Mouse (Mus musculus): Measurements from ENCODE around the gene Ccdc9b. TPM values are rescaled to one million over a fixed set of nuclear protein-coding genes. Genes with fewer than 3 reads are reported as not detected.
A peak's percentile ranks its signal among the peaks of the same experiment; 100 is the strongest.

Ccdc9b gene
- polyA plus RNA-seq, 1 experiment from 2014 or later: 1.4 TPM

GRCm38 (mm10) chr2:118723693-118724486, 38.6 kb downstream of the Ccdc9b start:
- Histone ChIP-seq H3K4me2 (no peak overlapping the region), H3K27me3 (peaks cover 29% of the 10 kb centered on the region), H3K36me3 (no peaks in the 10 kb centered on the region), H3K27ac (replicated peaks) (no peak overlapping the region), H3K4me3 (no peak overlapping the region), H3K9ac (no peak overlapping the region), H3K4me1 (replicated peaks) (peaks cover 8% of the 10 kb centered on the region; the same call in 1 of the 2 replicates), H3K9me3 (no peaks in the 10 kb centered on the region)
- ATAC-seq (ENCODE audit: low read depth): no peak
- 81% methylated on average over 15 of the region's 15 CpGs for WGBS

DNA sequence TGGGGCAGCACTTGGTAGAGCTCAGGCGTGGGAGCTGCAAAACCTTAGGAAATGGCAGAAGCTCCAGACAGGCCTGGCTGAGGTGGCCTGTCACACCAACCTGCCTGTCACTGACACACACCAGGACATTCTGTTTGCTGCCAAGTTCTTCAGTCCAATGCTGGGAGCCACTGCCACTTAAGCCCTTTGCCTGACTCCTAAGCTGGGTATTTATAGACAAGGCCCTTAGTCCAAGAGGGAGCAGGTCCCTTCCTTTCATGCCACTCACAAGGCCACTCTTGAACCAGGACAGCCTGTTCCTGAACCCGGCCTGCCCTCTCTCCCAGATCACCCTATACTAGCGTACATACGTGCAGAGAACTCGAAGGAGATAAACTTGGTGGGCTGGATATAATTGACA, 45.8 kb downstream of the Ccdc9b start:
- H3K4me1 ChIP-seq (replicated peaks): peaks cover 8% of the 10 kb centered on the region
- no peaks in the 10 kb centered on the region for H3K9me3 ChIP-seq
- no peak for ATAC-seq (ENCODE audit: low read depth)
- H3K27ac ChIP-seq (replicated peaks): no peak overlapping the region
- H3K27me3 ChIP-seq: peaks cover 34% of the 10 kb centered on the region
- 86% methylated on average over 5 of the region's 5 CpGs for WGBS
- no peaks in the 10 kb centered on the region for H3K36me3 ChIP-seq
- H3K4me3 ChIP-seq: no peak overlapping the region
- no peak overlapping the region for H3K4me2 ChIP-seq
- no peak overlapping the region for H3K9ac ChIP-seq

- Histone ChIP-seq H3K4me2 (no peak overlapping the region), H3K9me3 (no peaks in the 10 kb centered on the region), H3K4me3 (no peak overlapping the region), H3K27ac (replicated peaks) (no peak overlapping the region), H3K9ac (no peak overlapping the region), H3K4me1 (replicated peaks) (peaks cover 22% of the 10 kb centered on the region), H3K36me3 (no peaks in the 10 kb centered on the region), H3K27me3 (peaks cover 59% of the 10 kb centered on the region)
- 24% methylated on average over 4 of the region's 4 CpGs for WGBS
- peak; percentile 34; the same call in 1 of the 2 replicates for ATAC-seq (ENCODE audit: low read depth)
Measured at GRCm38 (mm10) chr2:118714230-118714629, 48.2 kb downstream of the Ccdc9b start.

DNA sequence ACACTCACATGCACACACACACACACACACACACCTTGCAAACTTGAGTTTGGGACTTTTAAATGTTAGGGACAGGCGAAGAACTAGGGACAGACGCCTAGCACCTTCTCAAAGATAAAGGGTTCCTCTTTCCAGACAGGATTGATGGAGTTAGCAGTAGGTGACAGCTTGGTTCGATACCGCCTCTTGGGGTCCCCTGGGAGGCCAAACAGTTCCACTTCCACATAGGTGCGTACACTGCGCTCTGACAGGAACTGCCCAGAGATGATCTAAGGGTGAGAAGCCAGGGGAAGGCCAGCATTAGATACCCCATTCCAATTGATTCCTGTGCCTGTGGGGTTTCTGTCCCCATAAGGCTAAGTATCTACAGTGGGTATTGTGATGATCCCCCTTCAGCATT, 48.8 kb downstream of the Ccdc9b start:
- Histone ChIP-seq H3K36me3 (no peaks in the 10 kb centered on the region), H3K4me3 (no peak overlapping the region), H3K27ac (replicated peaks) (no peak overlapping the region), H3K9ac (no peak overlapping the region), H3K27me3 (peaks cover 60% of the 10 kb centered on the region), H3K4me2 (no peak overlapping the region), H3K9me3 (no peaks in the 10 kb centered on the region), H3K4me1 (replicated peaks) (peaks cover 22% of the 10 kb centered on the region)
- WGBS: 85% methylated on average over 6 of the region's 6 CpGs
- no peak for ATAC-seq (ENCODE audit: low read depth)

DNA sequence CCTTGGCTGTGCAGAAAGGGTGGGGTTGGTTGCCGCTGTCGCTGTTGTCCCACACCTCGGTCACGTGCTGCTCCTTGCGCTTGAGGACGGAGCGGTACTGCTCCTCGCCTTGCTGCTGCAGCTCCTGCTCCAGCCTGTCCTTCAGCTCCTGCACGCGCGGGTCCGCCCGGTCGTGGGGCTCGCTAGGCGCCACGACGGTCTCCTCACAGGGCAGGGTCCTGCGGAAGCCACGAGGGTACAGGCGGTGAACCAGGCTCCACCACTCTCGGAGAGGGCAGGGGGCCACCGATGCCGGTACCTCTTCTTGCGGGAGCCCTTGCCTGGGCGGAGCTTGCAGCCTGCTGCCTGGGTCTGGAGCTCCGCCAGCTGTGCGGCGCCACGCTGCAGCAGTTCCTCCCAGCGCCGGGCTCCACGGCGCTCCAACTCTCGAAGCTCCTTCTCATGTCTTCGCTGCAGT, 51.4 kb downstream of the Ccdc9b start:
- H3K4me2 ChIP-seq: peak overlapping the region; percentile 85
- no peaks in the 10 kb centered on the region for H3K36me3 ChIP-seq
- H3K4me1 ChIP-seq (replicated peaks): peaks cover 28% of the 10 kb centered on the region
- 2% methylated on average over 36 of the region's 36 CpGs for WGBS
- H3K27ac ChIP-seq (replicated peaks): no peak overlapping the region
- peak overlapping the region; percentile 71 for H3K9ac ChIP-seq
- H3K9me3 ChIP-seq: no peaks in the 10 kb centered on the region
- H3K4me3 ChIP-seq: peak overlapping the region; percentile 45
- peak; percentile 79 for ATAC-seq (ENCODE audit: low read depth)
- peaks cover 82% of the 10 kb centered on the region for H3K27me3 ChIP-seq

GRCm38 (mm10) chr2:118709655-118710221, 52.7 kb downstream of the Ccdc9b start:
- Histone ChIP-seq H3K9me3 (no peaks in the 10 kb centered on the region), H3K36me3 (no peaks in the 10 kb centered on the region), H3K27me3 (peaks cover 91% of the 10 kb centered on the region), H3K27ac (replicated peaks) (no peak overlapping the region), H3K4me2 (no peak overlapping the region), H3K4me3 (no peak overlapping the region), H3K9ac (no peak overlapping the region), H3K4me1 (replicated peaks) (peaks cover 28% of the 10 kb centered on the region)
- 27% methylated on average over 4 of the region's 4 CpGs for WGBS
- no peak for ATAC-seq (ENCODE audit: low read depth)

- WGBS: 84% methylated on average over 4 of the region's 4 CpGs
- ATAC-seq (ENCODE audit: low read depth): no peak
- Histone ChIP-seq H3K27me3 (peaks cover 100% of the 10 kb centered on the region), H3K27ac (replicated peaks) (no peak overlapping the region), H3K4me2 (no peak overlapping the region), H3K9ac (no peak overlapping the region), H3K36me3 (no peaks in the 10 kb centered on the region), H3K9me3 (no peaks in the 10 kb centered on the region), H3K4me3 (no peak overlapping the region), H3K4me1 (replicated peaks) (peaks cover 32% of the 10 kb centered on the region)
Measured at GRCm38 (mm10) chr2:118708472-118708871, 54.0 kb downstream of the Ccdc9b start.

DNA sequence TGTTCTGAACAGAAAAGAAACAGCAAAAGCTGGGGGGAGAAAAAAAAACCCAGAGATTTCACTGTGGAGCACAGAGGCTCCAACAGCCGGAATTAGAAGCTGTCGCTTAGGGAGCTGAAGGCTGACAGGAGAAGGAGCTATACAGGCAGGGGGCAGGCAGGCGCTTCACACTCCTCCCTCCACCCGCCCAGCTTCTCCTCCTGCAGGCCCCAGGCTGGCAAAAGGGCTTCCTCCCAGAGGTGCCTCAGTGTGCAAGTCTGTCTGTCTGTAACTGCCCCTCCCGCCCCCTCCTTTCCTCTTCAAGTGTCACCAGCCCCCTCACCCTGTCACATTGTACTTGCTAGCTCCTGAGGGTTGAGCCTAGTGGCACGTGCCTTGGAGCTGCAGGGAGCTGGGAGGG, 56.0 kb downstream of the Ccdc9b start:
- no peak for ATAC-seq (ENCODE audit: low read depth)
- H3K4me1 ChIP-seq (replicated peaks): peaks cover 43% of the 10 kb centered on the region
- no peak overlapping the region for H3K4me2 ChIP-seq
- no peak overlapping the region for H3K9ac ChIP-seq
- no peak overlapping the region for H3K4me3 ChIP-seq
- peaks cover 100% of the 10 kb centered on the region for H3K27me3 ChIP-seq
- no peak overlapping the region for H3K27ac ChIP-seq (replicated peaks)
- WGBS: 2% methylated on average over 6 of the region's 6 CpGs
- H3K9me3 ChIP-seq: no peaks in the 10 kb centered on the region
- H3K36me3 ChIP-seq: no peaks in the 10 kb centered on the region

Other genes with a start within 250 kb of the Ccdc9b start
- gene Bmf, start 213.0 kb downstream of the Ccdc9b start, polyA plus RNA-seq (2015; fragmentation: Nextera tagmentation; extraction: Ambion mirVana): 3.3 and 4.6 TPM in 2 replicates
- 14.9 and 16.7 TPM in 2 replicates for gene Bub1b, start 164.4 kb downstream of the Ccdc9b start, polyA plus RNA-seq (2015; fragmentation: Nextera tagmentation; extraction: Ambion mirVana)
- 12.1 and 15.8 TPM in 2 replicates for gene Pak6, start 99.4 kb downstream of the Ccdc9b start, polyA plus RNA-seq (2015; fragmentation: Nextera tagmentation; extraction: Ambion mirVana)
- not detected in 2 replicates for gene Ankrd63, start 58.7 kb downstream of the Ccdc9b start, polyA plus RNA-seq (2015; fragmentation: Nextera tagmentation; extraction: Ambion mirVana)
- gene Plcb2, start 34.2 kb downstream of the Ccdc9b start, polyA plus RNA-seq (2015; fragmentation: Nextera tagmentation; extraction: Ambion mirVana): 0.46 and 0.61 TPM in 2 replicates
- 23.7 and 25.3 TPM in 2 replicates for gene Inafm2, start 16.9 kb downstream of the Ccdc9b start, polyA plus RNA-seq (2015; fragmentation: Nextera tagmentation; extraction: Ambion mirVana)
- not detected in 2 replicates for gene Phgr1, start 10.1 kb upstream of the Ccdc9b start, polyA plus RNA-seq (2015; fragmentation: Nextera tagmentation; extraction: Ambion mirVana)
- gene Disp2, start 17.1 kb upstream of the Ccdc9b start, polyA plus RNA-seq (2015; fragmentation: Nextera tagmentation; extraction: Ambion mirVana): 39.9 and 40.7 TPM in 2 replicates
- 23.8 and 28.0 TPM in 2 replicates for gene Knstrn, start 51.3 kb upstream of the Ccdc9b start, polyA plus RNA-seq (2015; fragmentation: Nextera tagmentation; extraction: Ambion mirVana)
- gene Ivd, start 99.3 kb upstream of the Ccdc9b start, polyA plus RNA-seq (2015; fragmentation: Nextera tagmentation; extraction: Ambion mirVana): 47.7 and 48.5 TPM in 2 replicates
- 5.4 TPM in 2 replicates for gene Bahd1, start 137.7 kb upstream of the Ccdc9b start, polyA plus RNA-seq (2015; fragmentation: Nextera tagmentation; extraction: Ambion mirVana)
- 10.4 TPM in 2 replicates for gene Chst14, start 163.8 kb upstream of the Ccdc9b start, polyA plus RNA-seq (2015; fragmentation: Nextera tagmentation; extraction: Ambion mirVana)

All from neural tube, embryonic 13.5 days (tissue).